Mouse (Mus musculus): Measurements from ENCODE around the gene Hps6.

DNA sequence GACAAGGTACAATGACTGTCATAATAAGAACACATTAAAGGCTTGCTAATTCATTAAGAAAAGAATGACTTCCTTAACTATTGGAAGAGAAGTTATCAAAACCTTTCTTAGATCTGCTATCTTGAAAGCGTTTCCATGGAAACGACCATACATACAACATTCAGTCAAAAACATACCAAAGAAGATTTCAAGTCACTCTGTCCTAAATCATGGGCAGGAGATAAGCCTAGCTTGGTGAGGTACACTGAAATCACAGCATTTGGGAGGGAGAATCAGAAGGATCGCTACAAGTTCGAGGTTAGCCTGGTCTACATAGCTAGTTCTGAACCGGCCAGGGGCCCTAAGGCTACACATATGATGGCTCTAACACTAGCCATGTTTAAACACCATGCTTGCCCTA lies 5.9 kb upstream of the Hps6 start:
- TF ChIP-seq CTCF (IDR thresholded peaks at IDR 0.05; ENCODE audit: extremely low read depth, insufficient read depth, insufficient read length, insufficient replicate concordance) (no peak), POLR2A (IDR thresholded peaks at IDR 0.05; ENCODE audit: low read depth, low read length) (no peak)

Data from spleen, adult 2 months (tissue).